7 mouse cellular contexts compared by ENCODE assay signal in genomic region chr19:44930122-44930521, GRCm38 (mm10). TPM values are rescaled to one million over a fixed set of nuclear protein-coding genes. Genes with fewer than 3 reads are reported as not detected.
DNase-seq lines count a peak whose midpoint lies in the region; ATAC-seq lines count a peak whose summit lies in the region.

No protein-coding gene starts in this region.

- H3K9ac ChIP-seq in neural tube, embryonic 11.5 days (ENCODE audit: low read length): no peak overlapping the region
- H3K9ac ChIP-seq in forebrain, embryonic 12.5 days: peak overlapping the region; percentile 59; the same call in 1 of the 2 replicates
- peak overlapping the region; percentile 77 for H3K9ac ChIP-seq in limb, embryonic 13.5 days
- H3K9ac ChIP-seq in stomach, embryonic 15.5 days: no peak overlapping the region

- ATAC-seq in neural tube, embryonic 11.5 days (ENCODE audit: insufficient read depth, low FRiP score, low TSS enrichment): no peak
- no peak for ATAC-seq in forebrain, embryonic 12.5 days (ENCODE audit: low FRiP score)
- no peak for ATAC-seq in limb, embryonic 13.5 days (ENCODE audit: low FRiP score, low read depth)
- no peak for ATAC-seq in stomach, embryonic 15.5 days (ENCODE audit: insufficient read depth, low FRiP score, low read depth)

- H3K4me1 ChIP-seq in neural tube, embryonic 11.5 days (ENCODE audit: control insufficient read depth, insufficient read depth, low read length): peaks cover 15% of the 10 kb centered on the region
- H3K4me1 ChIP-seq in forebrain, embryonic 12.5 days: peaks cover 29% of the 10 kb centered on the region
- H3K4me1 ChIP-seq in limb, embryonic 13.5 days: peaks cover 35% of the 10 kb centered on the region
- H3K4me1 ChIP-seq in stomach, embryonic 15.5 days: peaks cover 16% of the 10 kb centered on the region

- H3K4me3 ChIP-seq in neural tube, embryonic 11.5 days (ENCODE audit: low read depth, low read length): peak overlapping the region; percentile 96; the same call in 1 of the 2 replicates
- peak overlapping the region; percentile 97 for H3K4me3 ChIP-seq in forebrain, embryonic 12.5 days (replicated peaks)
- H3K4me3 ChIP-seq in limb, embryonic 13.5 days: peak overlapping the region; percentile 95
- H3K4me3 ChIP-seq in stomach, embryonic 15.5 days (replicated peaks): peak overlapping the region; percentile 95

- no peak for DNase-seq in neural tube, embryonic 11.5 days (ENCODE audit: low spot score)
- DNase-seq in neural tube, embryonic 10.5 days (ENCODE audit: extremely low spot score, low spot score): no peak
- no peak for DNase-seq in B cell, adult 2 months
- no peak for DNase-seq in urinary bladder, postnatal 14 days (ENCODE audit: low spot score)

- peaks cover 3% of the 10 kb centered on the region for H3K36me3 ChIP-seq in neural tube, embryonic 11.5 days (ENCODE audit: control insufficient read depth, insufficient read depth, low read length)
- peaks cover 4% of the 10 kb centered on the region for H3K36me3 ChIP-seq in forebrain, embryonic 12.5 days (replicated peaks)
- H3K36me3 ChIP-seq in limb, embryonic 13.5 days: peaks cover 7% of the 10 kb centered on the region
- peaks cover 3% of the 10 kb centered on the region for H3K36me3 ChIP-seq in stomach, embryonic 15.5 days

- peak overlapping the region; percentile 55 for H3K4me2 ChIP-seq in neural tube, embryonic 11.5 days (ENCODE audit: low read depth)
- H3K4me2 ChIP-seq in forebrain, embryonic 12.5 days: peak overlapping the region; percentile 60
- peak overlapping the region; percentile 74 for H3K4me2 ChIP-seq in limb, embryonic 13.5 days (replicated peaks)
- H3K4me2 ChIP-seq in stomach, embryonic 15.5 days: peak overlapping the region; percentile 58

- H3K27me3 ChIP-seq in neural tube, embryonic 11.5 days (ENCODE audit: control insufficient read depth, insufficient read depth, low read length): no peaks in the 10 kb centered on the region
- peaks cover 4% of the 10 kb centered on the region; the same call in 1 of the 2 replicates for H3K27me3 ChIP-seq in forebrain, embryonic 12.5 days
- H3K27me3 ChIP-seq in limb, embryonic 13.5 days: no peaks in the 10 kb centered on the region
- no peaks in the 10 kb centered on the region for H3K27me3 ChIP-seq in stomach, embryonic 15.5 days (replicated peaks)

- no peak overlapping the region for H3K27ac ChIP-seq in neural tube, embryonic 11.5 days (ENCODE audit: low read depth, low read length)
- H3K27ac ChIP-seq in forebrain, embryonic 12.5 days: no peak overlapping the region
- no peak overlapping the region for H3K27ac ChIP-seq in limb, embryonic 13.5 days
- peak overlapping the region; percentile 81 for H3K27ac ChIP-seq in stomach, embryonic 15.5 days

- no peaks in the 10 kb centered on the region for H3K9me3 ChIP-seq in neural tube, embryonic 11.5 days (ENCODE audit: control insufficient read depth, low read length)
- H3K9me3 ChIP-seq in forebrain, embryonic 12.5 days: no peaks in the 10 kb centered on the region
- no peaks in the 10 kb centered on the region for H3K9me3 ChIP-seq in limb, embryonic 13.5 days
- H3K9me3 ChIP-seq in stomach, embryonic 15.5 days: no peaks in the 10 kb centered on the region

- 43% methylated on average over 2 of the region's 2 CpGs for WGBS in neural tube, embryonic 11.5 days
- 60% methylated on average over 2 of the region's 2 CpGs for WGBS in forebrain, embryonic 12.5 days
- WGBS in limb, embryonic 13.5 days: 41% methylated on average over 2 of the region's 2 CpGs
- 20% methylated on average over 2 of the region's 2 CpGs for WGBS in stomach, embryonic 15.5 days

RNA-seq across cellular contexts. Expression of gene Slf2, which starts 0.8 kb away (rescaled TPM):
- polyA plus RNA-seq in neural tube, embryonic 11.5 days (2014; fragmentation: Nextera tagmentation; extraction: Ambion mirVana): 46.4 and 53.6 TPM in 2 replicates
- polyA plus RNA-seq in forebrain, embryonic 12.5 days (2016; fragmentation: Nextera tagmentation; extraction: Ambion mirVana): 48.7 and 53.3 TPM in 2 replicates
- polyA plus RNA-seq in limb, embryonic 13.5 days (2015; fragmentation: Nextera tagmentation; extraction: Ambion mirVana): 37.8 and 41.5 TPM in 2 replicates
- polyA plus RNA-seq in stomach, embryonic 15.5 days (2015; fragmentation: Nextera tagmentation; extraction: Ambion mirVana): 33.0 and 35.1 TPM in 2 replicates

RNA-seq across cellular contexts. Expression of gene Sema4g, which starts 58.8 kb away (rescaled TPM):
- polyA plus RNA-seq in neural tube, embryonic 11.5 days (2014; fragmentation: Nextera tagmentation; extraction: Ambion mirVana): 6.6 and 6.7 TPM in 2 replicates
- 7.0 and 7.5 TPM in 2 replicates for polyA plus RNA-seq in forebrain, embryonic 12.5 days (2016; fragmentation: Nextera tagmentation; extraction: Ambion mirVana)
- polyA plus RNA-seq in limb, embryonic 13.5 days (2015; fragmentation: Nextera tagmentation; extraction: Ambion mirVana): 6.9 and 7.4 TPM in 2 replicates
- 6.5 and 7.4 TPM in 2 replicates for polyA plus RNA-seq in stomach, embryonic 15.5 days (2015; fragmentation: Nextera tagmentation; extraction: Ambion mirVana)

Comparison
In these comparisons a context has a peak if more than half of its experiments do, and no peak if none do; other contexts are left out.
1. H3K9ac ChIP-seq: peak in forebrain, embryonic 12.5 days (single experiment) and limb, embryonic 13.5 days (single experiment); none in neural tube, embryonic 11.5 days (single experiment) and stomach, embryonic 15.5 days (single experiment).
2. Peak in every context shown above with its lines, with median percentiles within 50 percentile points of each other: H3K4me2 ChIP-seq and H3K4me3 ChIP-seq.